Mouse (Mus musculus) mouse trophoblast stem cell (cell line): Measurements from ENCODE around the gene Pdzk1.

Source experiments
- in situ Hi-C, 2 experiments: fragments of 300-500 bp; cut with MseI, MboI; formaldehyde crosslinking; loops; 2 replicates in 1 of 2; 3 replicates in 1 of 2; pipeline ENCODE4 v1.15.1; 2025

The Pdzk1 gene

GRCm38 (mm10) chr3:96828984-96829383 is at the start of gene Pdzk1, which contains the start of gene Cd160:
TSS of gene Pdzk1 (plus strand) at chr3:96829284.
TSS of gene Cd160 (minus strand) at chr3:96829351.
- in situ Hi-C loops, result no loop called here

DNA sequence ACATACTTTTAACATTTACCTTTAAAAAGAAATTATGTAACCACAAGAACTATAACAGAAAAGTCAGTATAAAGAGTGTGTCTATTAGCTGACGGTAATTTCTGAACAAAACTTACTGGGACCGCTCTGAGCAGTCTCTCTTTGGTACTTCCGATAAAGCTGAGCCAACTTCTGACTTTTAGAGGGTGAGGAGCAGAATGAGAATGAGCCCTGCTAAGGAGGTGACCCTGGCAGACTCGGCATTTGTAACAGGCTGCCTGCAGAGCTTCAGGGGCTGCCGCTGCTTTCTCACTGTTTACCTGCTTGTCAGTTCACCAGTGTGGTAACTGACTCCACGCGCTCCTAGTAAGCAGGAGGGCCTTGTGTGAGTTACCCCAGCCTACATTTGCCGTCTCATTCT is 46.8 kb upstream of the Pdzk1 start:
- in situ Hi-C loops, result no loop called here

DNA sequence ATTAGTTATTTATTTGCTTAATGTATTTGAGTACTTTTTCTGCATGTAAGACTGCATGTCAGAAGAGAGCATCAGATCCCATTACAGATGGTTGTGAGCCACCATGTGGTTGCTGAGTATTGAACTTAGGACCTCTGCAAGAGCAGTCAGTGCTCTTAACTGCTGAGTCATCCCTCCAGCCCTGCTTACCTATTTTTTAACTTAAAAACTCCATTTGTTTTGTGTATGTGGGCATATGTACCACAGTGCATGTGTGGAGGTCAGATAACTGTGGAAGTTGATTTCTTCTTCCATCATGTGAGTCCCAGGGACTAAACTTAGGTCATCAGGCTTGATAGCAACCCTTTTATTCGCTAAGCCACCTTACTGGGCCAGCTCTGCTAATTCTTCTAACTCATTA is 41.3 kb upstream of the Pdzk1 start:
- in situ Hi-C loops, result no loop called here

DNA sequence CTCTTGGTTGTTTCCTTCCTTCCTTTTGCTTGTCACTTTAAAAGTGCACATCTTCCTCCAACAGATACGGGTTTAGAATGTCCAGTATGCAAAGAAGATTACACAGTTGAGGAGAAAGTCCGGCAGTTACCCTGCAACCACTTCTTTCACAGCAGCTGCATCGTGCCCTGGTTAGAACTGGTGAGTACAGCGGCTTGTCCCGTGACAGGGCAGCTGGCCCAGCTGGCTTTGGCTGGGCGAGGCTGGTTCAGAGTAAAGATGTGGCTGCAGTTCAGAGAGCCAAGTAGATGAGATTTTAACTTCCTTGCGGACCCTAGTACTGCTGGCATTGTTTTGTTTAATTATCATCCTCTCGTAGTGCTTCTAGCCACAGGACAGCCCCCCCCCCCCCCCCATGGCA is 40.6 kb upstream of the Pdzk1 start:
- in situ Hi-C loops, result no loop called here

GRCm38 (mm10) chr3:96800254-96800653 is 28.8 kb upstream of the Pdzk1 start:
- in situ Hi-C loops, result no loop called here

GRCm38 (mm10) chr3:96802214-96802613 is 26.9 kb upstream of the Pdzk1 start:
- in situ Hi-C loops, result no loop called here

- in situ Hi-C loops, result no loop called here
Observed at GRCm38 (mm10) chr3:96808136-96808535, 20.9 kb upstream of the Pdzk1 start.

DNA sequence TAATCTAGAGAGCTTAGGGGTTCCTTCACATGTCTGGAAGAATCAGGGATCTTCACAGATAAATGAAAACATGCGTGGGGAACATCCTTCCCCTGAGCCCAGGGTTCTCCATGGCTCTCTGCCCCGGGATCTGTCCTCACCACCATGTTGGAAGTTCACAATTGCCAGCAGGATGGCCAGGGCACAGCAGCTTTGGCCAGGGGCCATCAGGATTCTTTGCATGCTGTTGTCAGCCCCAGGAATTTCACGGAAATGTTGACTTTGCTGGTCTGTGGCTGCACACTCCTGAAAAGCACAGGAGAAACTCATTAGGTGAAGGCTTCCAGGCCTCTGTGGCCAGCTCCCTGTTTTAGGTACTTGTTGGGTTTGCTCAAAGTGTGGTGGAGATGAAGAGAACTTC is 20.4 kb upstream of the Pdzk1 start:
- in situ Hi-C loops, result no loop called here

GRCm38 (mm10) chr3:96811232-96811631 is 17.9 kb upstream of the Pdzk1 start:
- in situ Hi-C loops, result loop anchor here (5.0 to 10.0 kb wide), 2 partner anchors 91 to 94 kb away; partner anchors contain the start of genes Gja5 (in 2 of the 2) and Gpr89 (in 1 of the 2)

DNA sequence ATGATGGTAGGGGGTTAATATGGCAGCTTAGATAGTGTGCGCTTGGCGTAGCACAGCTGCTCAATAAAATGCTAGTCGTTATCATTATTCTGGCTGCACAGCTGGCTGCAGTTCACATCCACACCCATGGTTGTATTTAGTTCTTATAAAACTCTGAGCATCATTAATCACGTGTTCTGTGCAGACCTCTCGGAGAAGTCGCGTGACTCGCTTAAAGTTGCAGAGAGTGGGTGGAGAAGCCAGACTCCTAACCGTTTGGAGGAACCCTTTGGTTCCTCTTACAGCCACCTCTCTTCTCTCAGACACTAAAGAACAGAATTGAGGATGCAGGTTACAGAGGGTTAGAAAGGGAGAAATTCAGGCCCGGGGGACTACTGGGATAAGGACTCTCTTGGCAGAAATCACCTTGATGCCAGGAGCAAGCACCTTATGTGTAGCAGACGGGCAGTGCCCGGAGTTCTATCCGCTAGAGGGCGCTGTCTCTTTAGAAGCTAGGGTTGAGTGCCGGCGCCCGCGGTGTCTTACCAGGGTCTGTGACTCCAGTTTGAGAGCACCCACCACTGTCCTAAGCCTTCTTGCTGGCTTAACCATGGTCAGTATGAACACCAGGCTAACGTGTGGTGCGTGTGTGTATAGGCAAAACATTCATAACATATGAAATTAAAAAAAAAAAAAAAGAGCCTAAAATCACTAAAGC is 16.5 kb upstream of the Pdzk1 start:
- in situ Hi-C loops, result loop anchor here (5.0 to 10.0 kb wide), 2 partner anchors 90 to 92 kb away; partner anchors contain the start of genes Gja5 (in 2 of the 2) and Gpr89 (in 1 of the 2)

DNA sequence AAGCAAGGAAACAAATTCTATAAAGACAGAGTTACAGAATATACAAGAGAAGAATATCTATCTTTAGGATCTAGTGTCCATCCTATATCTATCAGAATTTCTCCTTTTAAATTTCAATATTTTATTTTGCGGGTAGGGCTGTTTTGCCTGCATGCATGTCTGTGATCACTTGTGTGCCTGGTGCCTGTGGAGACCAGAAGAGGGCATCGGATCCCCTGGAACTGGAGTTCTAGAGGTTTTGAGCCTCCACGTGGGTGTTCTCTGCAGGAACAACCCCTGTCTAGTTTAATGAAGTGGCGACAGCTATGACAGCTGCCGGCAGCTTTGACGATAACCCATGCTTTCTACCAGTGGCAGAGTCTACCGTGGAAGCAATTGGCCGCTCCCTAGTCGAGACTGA is 16.0 kb upstream of the Pdzk1 start:
- in situ Hi-C loops, result loop anchor here (5.0 to 10.0 kb wide), 2 partner anchors 89 to 92 kb away; partner anchors contain the start of genes Gja5 (in 2 of the 2) and Gpr89 (in 1 of the 2)

DNA sequence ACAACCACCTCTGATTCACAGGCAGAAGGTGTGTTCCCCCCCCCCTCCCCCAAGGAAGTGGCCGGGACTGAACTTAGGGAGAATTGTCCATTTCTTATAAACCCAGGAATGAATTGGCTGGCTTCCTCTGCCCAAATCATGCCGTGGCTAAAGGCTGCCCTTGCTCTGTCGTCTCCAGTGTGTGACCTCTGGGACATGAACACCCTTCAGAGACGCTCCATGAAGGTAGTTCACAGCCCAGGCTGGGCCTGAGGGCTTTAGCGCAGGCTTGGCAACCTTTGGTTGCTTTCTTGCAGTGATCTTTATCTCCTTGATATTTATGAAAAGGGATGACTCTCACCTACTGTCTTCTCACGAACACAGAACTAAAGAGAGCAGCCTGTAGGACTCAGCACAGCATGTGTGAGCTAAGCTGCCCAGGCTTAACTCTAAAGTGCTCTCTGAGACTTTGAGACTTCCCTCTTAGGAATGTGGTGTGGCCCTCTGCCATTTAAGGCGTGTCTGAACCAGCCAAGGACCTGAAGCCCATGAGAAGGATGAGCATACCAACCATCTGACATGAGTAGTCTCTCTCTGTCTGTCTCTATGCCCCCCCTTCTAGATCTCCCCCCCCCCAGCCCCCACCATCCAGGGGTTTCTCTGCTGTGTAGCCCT is 15.4 kb upstream of the Pdzk1 start:
- in situ Hi-C loops, result loop anchor here (5.0 to 10.0 kb wide), 2 partner anchors 89 to 91 kb away; partner anchors contain the start of genes Gja5 (in 2 of the 2) and Gpr89 (in 1 of the 2)

DNA sequence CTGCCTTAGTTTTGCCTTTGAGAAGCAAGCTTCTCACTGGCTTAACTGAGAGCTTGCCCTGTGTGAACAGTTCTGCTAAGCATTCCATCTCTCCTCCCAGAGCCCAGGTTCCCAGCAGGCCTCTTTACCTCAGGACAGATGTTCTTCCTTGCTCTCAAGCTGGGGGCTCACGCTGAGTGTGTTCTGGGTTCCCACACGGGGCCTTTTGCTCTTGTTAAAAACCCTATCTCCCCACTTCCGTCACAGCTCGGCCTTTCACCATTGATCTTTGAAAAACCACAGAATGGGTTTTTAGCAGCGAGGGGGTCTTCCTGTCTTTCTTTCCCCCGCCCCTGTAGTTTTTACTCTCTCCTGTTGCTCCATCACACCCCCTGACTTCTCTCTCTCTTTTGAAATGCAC is 14.7 kb upstream of the Pdzk1 start:
- in situ Hi-C loops, result loop anchor here (5.0 to 10.0 kb wide), 2 partner anchors 88 to 90 kb away; partner anchors contain the start of genes Gja5 (in 2 of the 2) and Gpr89 (in 1 of the 2)

DNA sequence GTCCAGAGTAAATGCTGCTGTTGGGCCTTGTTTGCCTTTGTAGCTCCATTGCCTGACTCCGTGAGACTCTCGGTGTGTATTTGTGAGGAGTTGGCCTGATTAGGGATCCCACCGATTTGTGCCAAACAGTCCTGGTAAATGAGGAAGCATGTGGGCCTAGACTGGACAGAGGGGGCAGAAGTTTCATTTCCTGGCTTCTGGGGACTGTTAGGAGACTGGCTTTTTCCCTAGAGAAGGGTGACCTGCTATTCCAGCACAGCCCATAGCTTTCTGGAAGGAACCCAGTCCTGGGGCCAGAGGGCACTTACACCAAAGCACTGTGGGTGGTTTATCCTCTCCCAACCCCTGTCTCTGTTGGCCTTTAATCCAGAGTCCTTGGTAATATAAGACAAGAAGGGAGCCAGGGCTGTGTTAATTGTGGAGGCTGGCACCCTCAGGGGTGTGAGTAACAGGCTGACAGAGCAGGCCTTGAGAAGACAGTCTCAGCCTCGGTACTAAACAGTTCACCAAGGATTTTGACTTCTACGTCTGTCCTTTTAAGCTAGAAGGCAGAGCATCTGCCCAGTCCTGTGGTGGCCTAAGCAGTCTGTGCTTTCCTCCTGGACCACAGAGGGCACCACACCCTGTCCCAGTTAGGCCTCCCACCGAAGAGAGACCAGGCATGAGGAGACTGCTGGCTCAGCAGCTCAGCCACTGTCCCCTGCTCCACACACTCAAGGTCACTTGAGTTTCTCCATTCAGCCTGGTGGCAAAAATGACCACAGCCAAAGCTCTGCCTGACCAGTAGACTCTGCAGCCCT is 8.8 kb upstream of the Pdzk1 start:
- in situ Hi-C loops, result no loop called here

DNA sequence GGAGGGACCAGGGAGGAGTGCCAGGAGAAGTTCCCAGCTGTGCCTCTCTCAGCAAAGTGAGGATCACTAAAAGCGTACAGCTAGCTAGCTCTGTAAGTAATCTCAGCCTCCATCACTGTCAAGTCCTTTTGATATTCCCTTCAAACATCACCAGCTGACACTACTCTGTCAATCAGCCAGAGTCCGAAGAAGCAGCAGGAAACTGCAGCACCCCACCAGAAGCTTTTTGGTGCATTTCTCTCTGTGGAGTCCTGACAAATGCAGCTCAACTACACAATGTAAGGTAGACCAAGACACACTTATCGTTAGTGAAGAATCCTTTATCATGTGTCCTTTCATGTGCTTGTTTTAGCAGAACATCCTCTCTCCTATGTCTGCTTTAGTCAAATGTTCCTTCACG is 7.5 kb upstream of the Pdzk1 start:
- in situ Hi-C loops, result no loop called here

- in situ Hi-C loops, result no loop called here
Observed at GRCm38 (mm10) chr3:96823701-96824100, 5.4 kb upstream of the Pdzk1 start.

DNA sequence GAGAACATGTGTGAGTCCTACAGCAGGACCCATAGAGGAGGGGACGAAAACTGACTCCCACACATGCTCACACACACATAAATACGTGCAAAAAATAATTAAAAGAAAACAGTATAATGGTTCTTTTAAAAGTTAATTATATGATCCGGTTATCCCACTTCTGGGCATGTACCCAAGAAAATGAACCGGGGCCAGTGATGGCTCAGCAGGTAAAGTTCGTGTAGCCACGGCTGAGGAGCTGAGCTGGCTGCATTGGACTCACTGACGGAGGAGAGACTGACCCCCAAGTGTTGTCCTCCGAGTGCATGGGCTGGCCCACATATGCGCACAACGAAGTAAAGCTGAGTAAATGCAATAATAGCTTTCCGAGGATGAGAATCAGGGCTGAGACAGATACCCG is 4.5 kb upstream of the Pdzk1 start:
- in situ Hi-C loops, result no loop called here

DNA sequence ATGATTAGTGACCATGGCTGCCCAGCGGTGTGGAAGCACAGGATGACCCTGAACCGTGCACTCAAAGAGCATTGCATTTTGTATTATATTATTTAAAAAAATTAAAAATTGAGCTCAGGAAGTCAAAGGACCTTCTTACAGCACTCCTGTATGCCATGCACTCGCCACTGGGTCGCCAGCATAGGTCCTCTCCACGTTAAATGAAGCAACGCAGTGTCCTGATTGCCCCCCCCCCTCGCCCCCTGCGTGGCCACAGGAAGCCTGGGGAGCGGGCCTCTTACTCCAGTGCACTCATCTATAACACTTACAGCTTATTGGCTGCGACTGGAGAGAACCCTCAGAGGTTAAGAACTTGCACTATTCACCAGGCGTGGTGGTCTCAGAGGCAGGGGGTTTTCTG is 3.8 kb upstream of the Pdzk1 start:
- in situ Hi-C loops, result no loop called here

DNA sequence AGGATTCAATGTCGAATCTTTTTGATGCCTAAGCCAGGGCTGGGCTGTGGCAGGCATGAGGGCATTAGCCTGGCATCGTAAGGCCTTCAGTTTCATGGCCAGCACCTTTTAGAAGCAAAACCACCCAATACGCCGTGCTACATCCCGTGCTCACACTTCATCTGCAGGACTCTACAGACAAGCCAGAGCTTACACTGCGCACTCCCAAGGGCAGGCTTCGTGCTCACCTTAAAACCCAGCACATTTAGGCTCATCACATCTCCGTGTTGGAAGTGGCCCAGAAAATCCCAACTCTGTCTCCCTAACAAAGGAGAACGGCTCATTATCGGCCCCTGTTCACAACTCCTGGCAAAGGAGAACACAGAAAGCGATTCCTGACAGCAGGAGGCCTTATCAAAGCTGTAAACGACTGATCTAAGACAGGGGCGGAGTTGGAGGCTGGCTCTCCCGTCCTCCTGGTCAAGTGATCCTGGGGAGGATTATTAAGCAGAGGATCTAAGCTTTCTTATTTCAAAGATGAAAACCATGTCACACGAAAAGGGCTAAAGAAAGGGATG is 698 bp upstream of the Pdzk1 start:
- in situ Hi-C loops, result no loop called here

DNA sequence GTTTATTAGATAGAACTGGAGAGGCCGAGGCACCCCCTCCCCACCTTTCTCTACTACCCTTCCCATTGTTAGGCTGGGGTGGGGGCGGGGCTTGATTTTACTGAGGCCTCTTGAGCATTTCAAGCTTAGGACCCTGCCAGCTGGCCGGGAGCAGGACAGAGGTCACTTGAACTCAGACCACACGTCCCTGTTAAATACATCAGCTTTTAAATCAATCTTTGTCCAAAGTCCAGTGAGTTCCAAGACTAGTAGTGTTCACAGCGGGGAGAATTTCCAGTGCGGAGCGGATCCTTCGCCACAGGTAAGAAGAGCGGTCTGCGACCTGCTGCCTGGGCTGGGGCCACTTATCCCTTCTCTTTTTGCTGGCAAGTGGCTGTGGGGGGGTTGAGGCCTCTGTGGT is 772 bp downstream of the Pdzk1 start:
- in situ Hi-C loops, result no loop called here

DNA sequence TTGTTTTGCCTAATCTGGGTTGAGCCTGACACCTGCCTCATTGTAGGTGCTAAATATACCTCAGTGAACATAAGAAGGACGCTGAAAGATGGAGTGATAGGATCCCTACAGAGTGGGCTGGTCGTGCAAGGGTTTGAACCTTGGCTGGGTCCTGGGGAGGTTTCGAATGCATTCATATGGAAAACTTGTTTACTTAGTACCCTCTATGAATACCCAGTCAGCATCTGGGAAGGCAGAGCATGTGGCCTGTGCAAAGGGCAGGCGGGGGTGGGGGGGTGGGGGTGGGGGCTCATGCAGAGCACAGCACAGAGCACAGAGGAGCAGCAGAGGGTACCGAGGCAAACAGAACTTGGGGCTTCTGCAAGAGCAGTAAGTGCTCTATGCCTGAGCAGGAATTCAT is 3.8 kb downstream of the Pdzk1 start:
- in situ Hi-C loops, result no loop called here
